Mouse (Mus musculus) CH12.LX (cell line): ENCODE data around the gene Rps27l. TPM values are rescaled to one million over a fixed set of nuclear protein-coding genes. Genes with fewer than 3 reads are reported as not detected.

ENCODE experiments used
- DNase-seq: peaks from one replicate; pipeline ENCODE4 v3.0.0-alpha.2; 2013; ENCODE audit errors: extremely low read depth
- H3K27ac ChIP-seq: 2 replicates; pipeline ENCODE4 v1.5.1; 2012; ENCODE audit warnings: low read depth, mild to moderate bottlenecking, control low read depth, moderate library complexity; ENCODE audit not compliant: insufficient read depth
- H3K27me3 ChIP-seq: replicated peaks from 2 replicates; pipeline ENCODE3; 2012; ENCODE audit warnings: inconsistent platforms
- H3K36me3 ChIP-seq, 2 experiments: replicated peaks in 1 of 2; 2 replicates each; pipeline versions ENCODE3 to v1.6.1; 2012; ENCODE audit warnings: inconsistent platforms in 1 of 2, low read length in 1 of 2, mild to moderate bottlenecking in 1 of 2, mixed read lengths in 1 of 2, moderate library complexity in 1 of 2; ENCODE audit not compliant: control insufficient read depth in 1 of 2, insufficient read depth in 1 of 2
- H3K4me1 ChIP-seq, 2 experiments: 2 replicates each; pipeline ENCODE4 v1.6.1; 2012; ENCODE audit warnings: inconsistent platforms in 1 of 2, moderate library complexity in 1 of 2; ENCODE audit not compliant: insufficient read depth in 2 of 2, control insufficient read depth in 1 of 2
- H3K4me2 ChIP-seq: 2 replicates; pipeline ENCODE4 v1.6.1; 2012; ENCODE audit warnings: low read depth, mild to moderate bottlenecking, control low read depth; ENCODE audit not compliant: poor library complexity, insufficient read depth, severe bottlenecking
- H3K4me3 ChIP-seq, 3 experiments: fragments of 150-350 bp in 1 of 3; sonication (generic) in 1 of 3; replicated peaks in 1 of 3; 2 replicates each; pipeline versions ENCODE3 to v1.5.1; 2011 to 2012; ENCODE audit warnings: low read depth in 2 of 3, low read length in 2 of 3, mild to moderate bottlenecking in 2 of 3, moderate library complexity in 2 of 3, control low read depth in 1 of 3, improper control_type of control experiment in 1 of 3, inconsistent platforms in 1 of 3, mixed read lengths in 1 of 3; ENCODE audit not compliant: poor library complexity in 1 of 3
- H3K79me2 ChIP-seq: replicated peaks from 2 replicates; pipeline ENCODE4 v1.6.1; 2012; ENCODE audit warnings: mild to moderate bottlenecking, moderate library complexity; ENCODE audit not compliant: control insufficient read depth, poor library complexity, insufficient read depth, severe bottlenecking; ENCODE audit errors: extremely low read depth
- H3K9ac ChIP-seq: 2 replicates; pipeline ENCODE4 v1.6.1; 2012; ENCODE audit warnings: low read depth, mild to moderate bottlenecking, control low read depth, moderate library complexity; ENCODE audit not compliant: insufficient read depth
- H3K9me3 ChIP-seq: replicated peaks from 2 replicates; pipeline ENCODE3; 2012; ENCODE audit warnings: low read length, inconsistent platforms, mixed read lengths
- CHD2 ChIP-seq: IDR thresholded peaks from 2 replicates; pipeline ENCODE4 v1.6.1; 2011; ENCODE audit warnings: low read length, improper control_type of control experiment
- E2F4 ChIP-seq: IDR thresholded peaks from 2 replicates; pipeline ENCODE4 v1.6.1; 2011; ENCODE audit warnings: low read depth, low read length, improper control_type of control experiment; ENCODE audit not compliant: insufficient replicate concordance
- EP300 ChIP-seq: IDR thresholded peaks from 2 replicates; pipeline ENCODE4 v1.6.1; 2011; ENCODE audit warnings: low read length, improper control_type of control experiment
- ETS1 ChIP-seq: conservative IDR thresholded peaks from 2 replicates; pipeline ENCODE4 v1.6.1; 2012; ENCODE audit warnings: low read depth, mild to moderate bottlenecking, inconsistent platforms, low read length, improper control_type of control experiment, moderate library complexity
- HCFC1 ChIP-seq: IDR thresholded peaks from 2 replicates; pipeline ENCODE4 v1.6.1; 2012; ENCODE audit warnings: low read depth, mild to moderate bottlenecking, inconsistent platforms, low read length, improper control_type of control experiment
- IRF4 ChIP-seq: IDR thresholded peaks from 2 replicates; pipeline ENCODE4 v1.6.1; 2014; ENCODE audit warnings: low read depth, mild to moderate bottlenecking, inconsistent platforms, low read length, improper control_type of control experiment
- JUN ChIP-seq: IDR thresholded peaks from 2 replicates; pipeline ENCODE4 v1.6.1; 2011; ENCODE audit warnings: low read depth, mild to moderate bottlenecking, low read length, improper control_type of control experiment, moderate library complexity; ENCODE audit not compliant: insufficient read depth
- JUND ChIP-seq: conservative IDR thresholded peaks from 2 replicates; pipeline ENCODE4 v1.6.1; 2011; ENCODE audit warnings: low read depth, low read length, improper control_type of control experiment
- MAX ChIP-seq: IDR thresholded peaks from 2 replicates; pipeline ENCODE4 v1.6.1; 2011; ENCODE audit warnings: low read length, improper control_type of control experiment
- MEF2A ChIP-seq: IDR thresholded peaks from 2 replicates; pipeline ENCODE4 v1.6.1; 2014; ENCODE audit warnings: low read depth, mild to moderate bottlenecking, inconsistent platforms, low read length, improper control_type of control experiment, borderline replicate concordance
- MXI1 ChIP-seq: IDR thresholded peaks from 2 replicates; pipeline ENCODE4 v1.6.1; 2011; ENCODE audit warnings: mild to moderate bottlenecking, low read depth, low read length, improper control_type of control experiment
- PAX5 ChIP-seq: IDR thresholded peaks from 2 replicates; pipeline ENCODE4 v1.6.1; 2012; ENCODE audit warnings: low read length, inconsistent platforms, mixed read lengths
- POLR2A ChIP-seq: IDR thresholded peaks from 2 replicates; pipeline ENCODE4 v1.6.1; 2011; ENCODE audit warnings: low read depth, mild to moderate bottlenecking, improper control_type of control experiment, low read length
- RCOR1 ChIP-seq: conservative IDR thresholded peaks from 2 replicates; pipeline ENCODE4 v1.6.1; 2012; ENCODE audit warnings: low read depth, mild to moderate bottlenecking, inconsistent platforms, low read length, improper control_type of control experiment
- TBP ChIP-seq: conservative IDR thresholded peaks from 2 replicates; pipeline ENCODE4 v1.6.1; 2011; ENCODE audit warnings: low read depth, low read length, improper control_type of control experiment
- TCF12 ChIP-seq: IDR thresholded peaks from 2 replicates; pipeline ENCODE4 v1.6.1; 2014; ENCODE audit warnings: low read depth, mild to moderate bottlenecking, inconsistent platforms, low read length, improper control_type of control experiment
- UBTF ChIP-seq: IDR thresholded peaks from 2 replicates; pipeline ENCODE4 v1.6.1; 2012; ENCODE audit warnings: low read depth, mild to moderate bottlenecking, inconsistent platforms, low read length, improper control_type of control experiment, moderate library complexity
- USF1 ChIP-seq: IDR thresholded peaks from 2 replicates; pipeline ENCODE4 v1.6.1; 2014; ENCODE audit warnings: low read depth, mild to moderate bottlenecking, inconsistent platforms, low read length, improper control_type of control experiment
- USF2 ChIP-seq: conservative IDR thresholded peaks from 2 replicates; pipeline ENCODE4 v1.6.1; 2011; ENCODE audit warnings: low read depth, low read length, improper control_type of control experiment
- dilution Hi-C: fragments of 300-500 bp; cut with MboI; formaldehyde crosslinking; loops from 2 replicates; pipeline ENCODE4 v1.14.3; 2020; ENCODE audit warnings: low sequenced_read_pairs; ENCODE audit not compliant: extremely low pct_unique_long_range_greater_than_20kb, extremely low pct_ligation_motif_present
- in situ Hi-C: fragments of 300-500 bp; cut with MboI; formaldehyde crosslinking; loops from 3 replicates; pipeline ENCODE4 v1.14.3; 2019; ENCODE audit warnings: low sequenced_read_pairs, low pct_ligation_motif_present, low pct_unique_long_range_greater_than_20kb, mixed read lengths
- polyA plus RNA-seq: library from polyadenylated mRNA; unstranded; fragments of >175 nt; gene quantifications from 2 replicates; pipeline ENCODE4 v1.2.1, GENCODE M21; 2012; ENCODE audit warnings: low read depth; ENCODE audit not compliant: insufficient read length
- total RNA-seq, 2 experiments: library from RNA; depleted of rRNA; stranded (reverse); fragments of 300-350 nt in 1 of 2; fragments of >200 nt in 1 of 2; gene quantifications; 2 replicates each; pipeline ENCODE4 v1.2.3; 2012 to 2014

Gene Rps27l
- total and polyA plus RNA-seq, 3 experiments: 593 to 1,755 (median 694) TPM

DNA sequence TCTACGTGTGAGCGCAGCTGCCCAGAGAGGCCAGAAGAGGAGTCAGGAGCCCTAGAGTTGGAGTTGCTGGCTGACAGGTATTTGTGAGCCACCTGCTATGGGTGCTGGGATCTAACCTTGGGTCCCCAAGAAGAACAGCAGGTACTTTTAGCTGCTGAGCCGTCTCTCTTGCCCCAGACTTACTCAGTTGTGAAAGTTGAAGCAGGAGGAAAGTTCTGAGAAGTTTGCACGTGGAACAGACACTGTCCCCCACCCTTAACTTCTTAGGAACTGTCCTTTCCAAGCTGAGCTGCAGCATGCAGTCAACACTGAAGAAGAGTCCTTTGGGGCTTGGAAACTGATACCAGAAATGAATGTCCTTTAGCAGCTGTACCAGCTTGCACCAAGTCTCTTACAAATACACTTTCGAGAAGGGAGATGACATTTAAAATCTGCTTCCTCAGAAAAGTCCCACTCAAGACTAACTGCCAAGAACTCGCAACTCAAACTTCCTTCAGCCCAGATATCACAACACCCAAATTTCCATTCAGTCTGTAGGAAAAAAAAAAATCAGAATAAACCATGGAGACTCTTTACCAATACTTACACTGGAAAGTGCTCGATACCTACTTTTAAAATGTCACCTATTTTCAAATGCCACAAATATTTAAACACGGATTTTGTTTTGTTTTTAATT, 28.5 kb upstream of the Rps27l start (continued):
- TF ChIP-seq RCOR1: no peak
- TF ChIP-seq TCF12: no peak
- no peak for TF ChIP-seq ETS1
- TF ChIP-seq HCFC1: no peak
- TF ChIP-seq PAX5: no peak
- no peak for TF ChIP-seq POLR2A
- TF ChIP-seq JUND: no peak
- TF ChIP-seq TBP: no peak
- TF ChIP-seq CHD2: no peak
- no peak; the same call in 1 of the 2 replicates for TF ChIP-seq MXI1
- no peak for TF ChIP-seq UBTF
- TF ChIP-seq MEF2A: no peak

- Histone ChIP-seq H3K4me2 (peak overlapping the region; percentile 63), H3K4me3 (peak overlapping the region in 1 of 3 experiments; percentile 97)
- TF ChIP-seq USF1: no peak
- no peak for TF ChIP-seq E2F4
- TF ChIP-seq IRF4: 0 out of 2 replicates have a peak, but pooled peaks have one; percentile 2
- TF ChIP-seq, all 38 proteins: peak for 1
- no peak for DNase-seq
- peaks cover 14 to 50% of the 10 kb centered on the region in 2 experiments for H3K4me1 ChIP-seq
- H3K79me2 ChIP-seq: peaks cover 49% of the 10 kb centered on the region
- peaks cover 4 to 21% of the 10 kb centered on the region in 2 experiments for H3K36me3 ChIP-seq
- no peak overlapping the region for H3K9ac ChIP-seq
- H3K9me3 ChIP-seq: peaks cover 3% of the 10 kb centered on the region
- no peak overlapping the region for H3K27ac ChIP-seq
- dilution Hi-C loops: no loop called here
- peaks cover 3% of the 10 kb centered on the region for H3K27me3 ChIP-seq
- in situ Hi-C loops: no loop called here
Measured at GRCm38 (mm10) chr9:66917892-66918255, 28.0 kb upstream of the Rps27l start.

DNA sequence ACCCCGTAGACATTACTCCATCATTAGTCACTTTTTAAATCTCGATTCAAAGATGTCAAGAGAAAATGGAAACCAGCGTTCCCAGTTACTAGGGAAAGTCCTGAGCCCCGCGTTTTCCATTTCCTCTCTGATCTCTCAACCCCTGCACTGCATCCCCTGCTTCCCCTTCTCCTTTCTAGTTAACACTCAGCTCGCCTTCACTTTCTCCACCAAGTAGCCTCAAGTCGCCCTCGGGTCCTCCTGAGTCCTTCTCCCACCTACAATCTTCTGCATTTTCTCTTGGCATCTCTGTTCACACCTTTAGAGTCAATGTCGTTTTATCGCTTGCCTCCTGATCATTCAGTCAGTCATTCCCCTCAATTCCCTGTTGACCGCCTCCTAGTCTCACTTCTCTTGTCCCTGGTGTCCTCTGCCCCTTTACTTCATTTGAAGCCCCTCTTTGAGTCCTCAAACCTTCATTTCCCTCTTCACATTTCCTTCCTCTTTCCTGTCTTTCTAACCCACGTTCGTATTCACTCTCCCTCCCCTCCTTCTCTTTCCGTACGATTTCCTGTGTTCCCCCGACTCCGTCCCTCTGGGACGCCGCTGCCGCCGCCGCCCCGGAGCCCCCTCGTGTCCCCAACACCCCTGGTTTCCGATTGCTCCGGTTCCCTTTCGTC, 27.1 kb upstream of the Rps27l start:
- H3K27ac ChIP-seq: peak overlapping the region; percentile 66
- peaks cover 14 to 46% of the 10 kb centered on the region in 2 experiments for H3K4me1 ChIP-seq
- in situ Hi-C loops: no loop called here
- peaks cover 3% of the 10 kb centered on the region for H3K27me3 ChIP-seq
- peaks cover 47% of the 10 kb centered on the region for H3K79me2 ChIP-seq
- H3K4me2 ChIP-seq: peak overlapping the region; percentile 63
- TF ChIP-seq MAX (no peak), IRF4 (peak; percentile 23; the same call in 1 of the 2 replicates), RCOR1 (0 out of 2 replicates have a peak, but pooled peaks have one; percentile 14), JUN (no peak), EP300 (peak; percentile 54), MEF2A (0 out of 2 replicates have a peak, but pooled peaks have one; percentile 26), USF2 (0 out of 2 replicates have a peak, but pooled peaks have one; percentile 11)
- H3K9ac ChIP-seq: peak overlapping the region; percentile 78
- peaks cover under 1 to 14% of the 10 kb centered on the region in 2 experiments for H3K36me3 ChIP-seq
- peaks cover 3% of the 10 kb centered on the region for H3K9me3 ChIP-seq
- peak overlapping the region; percentile 67 to 97 (median 94) for H3K4me3 ChIP-seq
- peak; percentile 48 for DNase-seq
- dilution Hi-C loops: no loop called here
